Mouse (Mus musculus) heart, embryonic 10.5 days (tissue): ENCODE measurements at regions not wholly inside any gene's neighbourhood (a gene's known extent, or its start where the extent isn't known, plus 50 kb on each side); places are given as distances from the start of the nearest gene placed in this dataset.
A peak's percentile ranks its signal among the peaks of the same experiment; 100 is the strongest.

Experiments
- DNase-seq: peaks from one replicate; pipeline ENCODE4 v3.0.0-alpha.2; 2017; ENCODE audit warnings: low spot score
- H3K27ac ChIP-seq: fragments of 300-500 bp; sonication (generic); 2 replicates; pipeline ENCODE4 v1.5.1; 2016; ENCODE audit warnings: mild to moderate bottlenecking
- H3K27me3 ChIP-seq: fragments of 300-500 bp; sonication (generic); 2 replicates; pipeline ENCODE4 v1.6.1; 2016; ENCODE audit warnings: mild to moderate bottlenecking; ENCODE audit not compliant: poor library complexity, insufficient read depth, severe bottlenecking
- H3K36me3 ChIP-seq: fragments of 300-500 bp; sonication (generic); 2 replicates; pipeline ENCODE4 v1.6.1; 2016; ENCODE audit warnings: mild to moderate bottlenecking, moderate library complexity
- H3K4me1 ChIP-seq: fragments of 300-500 bp; sonication (generic); 2 replicates; pipeline ENCODE4 v1.6.1; 2016; ENCODE audit warnings: mild to moderate bottlenecking
- H3K4me3 ChIP-seq: fragments of 300-500 bp; sonication (generic); 2 replicates; pipeline ENCODE4 v1.5.1; 2016; ENCODE audit warnings: mild to moderate bottlenecking, moderate library complexity
- H3K9me3 ChIP-seq: fragments of 300-500 bp; sonication (generic); 2 replicates; pipeline ENCODE4 v1.6.1; 2016; ENCODE audit warnings: mild to moderate bottlenecking, moderate library complexity
- WGBS: fragments of 180-500 bp; shearing (Covaris S2); methylation state at CpG from one replicate; pipeline ENCODE4 v1.1.7; 2016; 5-methylcytosine and 5-hydroxymethylcytosine counted together

- DNase-seq, result no peak
- H3K4me1 ChIP-seq, result no peaks in the 10 kb centered on the region
- no peak overlapping the region for H3K4me3 ChIP-seq
- no peaks in the 10 kb centered on the region for H3K27me3 ChIP-seq
- 92% methylated on average over 14 of the region's 14 CpGs for WGBS
- H3K9me3 ChIP-seq, result no peaks in the 10 kb centered on the region
- H3K27ac ChIP-seq, result no peak overlapping the region
- H3K36me3 ChIP-seq, result no peaks in the 10 kb centered on the region
Observed at GRCm38 (mm10) chr17:88268802-88269201, 171.7 kb upstream of the Foxn2 start.

GRCm38 (mm10) chr17:88270896-88271295 is 169.6 kb upstream of the Foxn2 start:
- Histone ChIP-seq H3K4me3 (no peak overlapping the region), H3K36me3 (no peaks in the 10 kb centered on the region), H3K4me1 (no peaks in the 10 kb centered on the region), H3K27ac (no peak overlapping the region), H3K27me3 (no peaks in the 10 kb centered on the region), H3K9me3 (no peaks in the 10 kb centered on the region)
- WGBS, result 74% methylated on average over 5 of the region's 5 CpGs
- DNase-seq, result no peak

- no peak overlapping the region for H3K4me3 ChIP-seq
- no peaks in the 10 kb centered on the region for H3K27me3 ChIP-seq
- WGBS, result 83% methylated on average over 5 of the region's 5 CpGs
- no peak overlapping the region for H3K27ac ChIP-seq
- no peak for DNase-seq
- H3K4me1 ChIP-seq, result no peaks in the 10 kb centered on the region
- no peaks in the 10 kb centered on the region for H3K36me3 ChIP-seq
- H3K9me3 ChIP-seq, result no peaks in the 10 kb centered on the region
Observed at GRCm38 (mm10) chr17:88272161-88272560, 168.3 kb upstream of the Foxn2 start.

GRCm38 (mm10) chr17:88273520-88273919 is 167.0 kb upstream of the Foxn2 start:
- Histone ChIP-seq H3K4me1 (no peaks in the 10 kb centered on the region), H3K4me3 (no peak overlapping the region), H3K27me3 (no peaks in the 10 kb centered on the region), H3K36me3 (no peaks in the 10 kb centered on the region), H3K9me3 (no peaks in the 10 kb centered on the region), H3K27ac (no peak overlapping the region)
- DNase-seq, result no peak
- 89% methylated on average over 9 of the region's 9 CpGs for WGBS

- Histone ChIP-seq H3K4me3 (no peak overlapping the region), H3K27ac (no peak overlapping the region), H3K36me3 (no peaks in the 10 kb centered on the region), H3K27me3 (no peaks in the 10 kb centered on the region), H3K4me1 (no peaks in the 10 kb centered on the region), H3K9me3 (no peaks in the 10 kb centered on the region)
- 83% methylated on average over 14 of the region's 14 CpGs for WGBS
- no peak for DNase-seq
Observed at GRCm38 (mm10) chr17:88274003-88274698, 166.4 kb upstream of the Foxn2 start.

- 73% methylated on average over 6 of the region's 6 CpGs for WGBS
- H3K27ac ChIP-seq, result no peak overlapping the region
- no peaks in the 10 kb centered on the region for H3K9me3 ChIP-seq
- no peaks in the 10 kb centered on the region for H3K27me3 ChIP-seq
- DNase-seq, result no peak
- no peaks in the 10 kb centered on the region for H3K36me3 ChIP-seq
- H3K4me1 ChIP-seq, result no peaks in the 10 kb centered on the region
- no peak overlapping the region for H3K4me3 ChIP-seq
Observed at GRCm38 (mm10) chr17:88274720-88275433, 165.6 kb upstream of the Foxn2 start.

- H3K36me3 ChIP-seq, result no peaks in the 10 kb centered on the region
- DNase-seq, result no peak
- H3K4me1 ChIP-seq, result no peaks in the 10 kb centered on the region
- H3K27me3 ChIP-seq, result no peaks in the 10 kb centered on the region
- 81% methylated on average over 5 of the region's 5 CpGs for WGBS
- H3K27ac ChIP-seq, result no peak overlapping the region
- H3K9me3 ChIP-seq, result 0 out of 2 replicates have a peak, but pooled peaks cover 2% of the 10 kb centered on the region
- H3K4me3 ChIP-seq, result no peak overlapping the region
Observed at GRCm38 (mm10) chr17:88279656-88280055, 160.9 kb upstream of the Foxn2 start.

- no peak overlapping the region for H3K27ac ChIP-seq
- no peak for DNase-seq
- 50% methylated on average over 1 of the region's 1 CpGs for WGBS
- no peaks in the 10 kb centered on the region for H3K4me1 ChIP-seq
- no peaks in the 10 kb centered on the region for H3K36me3 ChIP-seq
- H3K27me3 ChIP-seq, result no peaks in the 10 kb centered on the region
- H3K4me3 ChIP-seq, result no peak overlapping the region
- H3K9me3 ChIP-seq, result 0 out of 2 replicates have a peak, but pooled peaks cover 2% of the 10 kb centered on the region
Observed at GRCm38 (mm10) chr17:88282711-88283110, 157.8 kb upstream of the Foxn2 start.

- Histone ChIP-seq H3K27ac (no peak overlapping the region), H3K27me3 (no peaks in the 10 kb centered on the region), H3K4me1 (no peaks in the 10 kb centered on the region), H3K4me3 (no peak overlapping the region), H3K36me3 (no peaks in the 10 kb centered on the region), H3K9me3 (peaks cover 5% of the 10 kb centered on the region; the same call in 1 of the 2 replicates)
- WGBS, result 81% methylated on average over 3 of the region's 3 CpGs
- DNase-seq, result no peak
Observed at GRCm38 (mm10) chr17:88284477-88284876, 156.0 kb upstream of the Foxn2 start.

- whole genome bisulfite sequencing, result 76% methylated on average over 1 of the region's 1 CpGs
- peaks cover 3% of the 10 kb centered on the region; the same call in 1 of the 2 replicates for H3K9me3 ChIP-seq
- no peak overlapping the region for H3K4me3 ChIP-seq
- H3K4me1 ChIP-seq, result no peaks in the 10 kb centered on the region
- H3K27ac ChIP-seq, result no peak overlapping the region
- no peaks in the 10 kb centered on the region for H3K27me3 ChIP-seq
- H3K36me3 ChIP-seq, result no peaks in the 10 kb centered on the region
- no peak for DNase-seq
Observed at GRCm38 (mm10) chr17:88287861-88288260, 152.7 kb upstream of the Foxn2 start.

GRCm38 (mm10) chr17:88297520-88297919 is 143.0 kb upstream of the Foxn2 start:
- no peak for DNase-seq
- peak overlapping the region; percentile 72; the same call in 1 of the 2 replicates for H3K27ac ChIP-seq
- no peaks in the 10 kb centered on the region for H3K36me3 ChIP-seq

GRCm38 (mm10) chr17:88303991-88304390 is 136.5 kb upstream of the Foxn2 start:
- no peak for DNase-seq
- Histone ChIP-seq H3K4me3 (no peak overlapping the region), H3K9me3 (0 out of 2 replicates have a peak, but pooled peaks cover 4% of the 10 kb centered on the region), H3K36me3 (no peaks in the 10 kb centered on the region), H3K4me1 (no peaks in the 10 kb centered on the region), H3K27me3 (no peaks in the 10 kb centered on the region), H3K27ac (no peak overlapping the region)
- WGBS, result 47% methylated on average over 2 of the region's 2 CpGs

More at GRCm38 (mm10) chr17:88297520-88297919, 143.0 kb upstream of the Foxn2 start:
- no peaks in the 10 kb centered on the region for H3K9me3 ChIP-seq
- WGBS, result 43% methylated on average over 4 of the region's 4 CpGs
- H3K4me3 ChIP-seq, result no peak overlapping the region
- 0 out of 2 replicates have a peak, but pooled peaks cover 5% of the 10 kb centered on the region for H3K4me1 ChIP-seq
- no peaks in the 10 kb centered on the region for H3K27me3 ChIP-seq

- H3K4me1 ChIP-seq, result no peaks in the 10 kb centered on the region
- H3K4me3 ChIP-seq, result no peak overlapping the region
- 76% methylated on average over 9 of the region's 9 CpGs for WGBS
- H3K27me3 ChIP-seq, result no peaks in the 10 kb centered on the region
- no peak for DNase-seq
- no peaks in the 10 kb centered on the region for H3K36me3 ChIP-seq
- 0 out of 2 replicates have a peak, but pooled peaks cover 4% of the 10 kb centered on the region for H3K9me3 ChIP-seq
- no peak overlapping the region for H3K27ac ChIP-seq
Observed at GRCm38 (mm10) chr17:88305165-88305564, 135.3 kb upstream of the Foxn2 start.
